Mouse (Mus musculus): Measurements from ENCODE around the gene Ubtd2. TPM values are rescaled to one million over a fixed set of nuclear protein-coding genes. Genes with fewer than 3 reads are reported as not detected.

Gene Ubtd2
- polyA plus RNA-seq, 1 experiment from 2014 or later: 61.5 TPM

Other genes with a start within 250 kb of the Ubtd2 start
- gene Snrnp25, start 250.0 kb upstream of the Ubtd2 start, polyA plus RNA-seq (2014; fragmentation: Nextera tagmentation; extraction: Ambion mirVana): 71.7 and 90.6 TPM in 2 replicates
- gene Rhbdf1, start 233.1 kb upstream of the Ubtd2 start, polyA plus RNA-seq (2014; fragmentation: Nextera tagmentation; extraction: Ambion mirVana): 28.0 and 39.5 TPM in 2 replicates
- 35.6 and 39.8 TPM in 2 replicates for gene Mpg, start 228.9 kb upstream of the Ubtd2 start, polyA plus RNA-seq (2014; fragmentation: Nextera tagmentation; extraction: Ambion mirVana)
- 27.5 and 45.5 TPM in 2 replicates for gene Nprl3, start 187.7 kb upstream of the Ubtd2 start, polyA plus RNA-seq (2014; fragmentation: Nextera tagmentation; extraction: Ambion mirVana)
- 87.6 and 90.7 TPM in 2 replicates for gene Hba-x, start 179.0 kb upstream of the Ubtd2 start, polyA plus RNA-seq (2014; fragmentation: Nextera tagmentation; extraction: Ambion mirVana)
- gene Hba-a1, start 171.9 kb upstream of the Ubtd2 start, polyA plus RNA-seq (2014; fragmentation: Nextera tagmentation; extraction: Ambion mirVana): 2,390 and 2,705 TPM in 2 replicates
- gene Hbq1b, start 168.4 kb upstream of the Ubtd2 start, polyA plus RNA-seq (2014; fragmentation: Nextera tagmentation; extraction: Ambion mirVana): 0.69 and 1.6 TPM in 2 replicates
- 5,998 and 6,905 TPM in 2 replicates for gene Hba-a2, start 158.9 kb upstream of the Ubtd2 start, polyA plus RNA-seq (2014; fragmentation: Nextera tagmentation; extraction: Ambion mirVana)
- 0.77 TPM in 1 of 2 replicates, not detected in the other for gene Hbq1a, start 155.3 kb upstream of the Ubtd2 start, polyA plus RNA-seq (2014; fragmentation: Nextera tagmentation; extraction: Ambion mirVana)
- gene Sh3pxd2b, start 107.5 kb upstream of the Ubtd2 start, polyA plus RNA-seq (2014; fragmentation: Nextera tagmentation; extraction: Ambion mirVana): 19.1 and 25.2 TPM in 2 replicates
- gene Efcab9, start 76.7 kb downstream of the Ubtd2 start, polyA plus RNA-seq (2014; fragmentation: Nextera tagmentation; extraction: Ambion mirVana): 0.43 and 0.46 TPM in 2 replicates
- gene Stk10, start 77.9 kb downstream of the Ubtd2 start, polyA plus RNA-seq (2014; fragmentation: Nextera tagmentation; extraction: Ambion mirVana): 3.5 TPM in 2 replicates
- 40.2 and 85.6 TPM in 2 replicates for gene Fbxw11, start 187.4 kb downstream of the Ubtd2 start, polyA plus RNA-seq (2014; fragmentation: Nextera tagmentation; extraction: Ambion mirVana)

Data from kidney, embryonic 14.5 days (tissue).